Mouse (Mus musculus): ENCODE data around the gene Cmc2. TPM values are rescaled to one million over a fixed set of nuclear protein-coding genes. Genes with fewer than 3 reads are reported as not detected.

Cmc2 gene
- polyA plus RNA-seq, 1 experiment, result 2.6 TPM

- H3K4me1 ChIP-seq (ENCODE audit: control insufficient read depth, insufficient read depth, insufficient read length, low read length), result peaks cover 10% of the 10 kb centered on the region
- no peak overlapping the region for H3K4me3 ChIP-seq (ENCODE audit: low read depth, low read length)
- 58% methylated on average over 12 of the region's 12 CpGs for WGBS
- H3K36me3 ChIP-seq (ENCODE audit: control insufficient read depth, insufficient read depth, low read length), result no peaks in the 10 kb centered on the region
- no peak for TF ChIP-seq POLR2A (IDR thresholded peaks at IDR 0.05; ENCODE audit: low read depth, low read length)
- no peak for TF ChIP-seq CTCF (IDR thresholded peaks at IDR 0.05; ENCODE audit: extremely low read depth, insufficient read length, insufficient replicate concordance, low read depth, low read length)
- H3K27ac ChIP-seq (ENCODE audit: insufficient read depth, low read depth, low read length), result no peak overlapping the region
- no peaks in the 10 kb centered on the region for H3K27me3 ChIP-seq (ENCODE audit: control insufficient read depth, insufficient read depth, low read length)
Measured at GRCm38 (mm10) chr8:116942284-116943058, 21.2 kb upstream of the Cmc2 start.

DNA sequence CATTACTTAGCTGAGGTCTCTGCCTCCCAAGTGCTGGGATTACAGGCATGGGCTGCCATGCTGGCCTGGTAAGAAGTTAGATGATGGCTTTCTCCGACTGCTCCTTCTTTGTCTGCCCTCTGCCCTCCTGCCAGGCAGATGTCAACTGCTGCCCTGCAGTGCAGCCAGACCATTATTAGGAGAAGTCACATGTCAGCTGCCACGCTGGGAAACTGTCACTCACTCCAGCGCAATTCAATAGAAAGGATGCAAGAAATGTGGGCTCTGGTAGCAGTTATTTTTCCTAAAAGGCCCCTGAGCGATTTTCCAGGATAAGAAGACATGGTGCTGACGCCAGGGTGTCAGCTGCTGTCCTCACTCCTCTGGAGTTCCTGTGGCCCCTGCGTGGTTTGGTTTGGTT lies 14.3 kb upstream of the Cmc2 start:
- Histone ChIP-seq H3K36me3 (ENCODE audit: control insufficient read depth, insufficient read depth, low read length) (no peaks in the 10 kb centered on the region; the same call in 1 of the 2 replicates), H3K27ac (ENCODE audit: insufficient read depth, low read depth, low read length) (no peak overlapping the region), H3K4me3 (ENCODE audit: low read depth, low read length) (no peak overlapping the region), H3K27me3 (ENCODE audit: control insufficient read depth, insufficient read depth, low read length) (no peaks in the 10 kb centered on the region), H3K4me1 (ENCODE audit: control insufficient read depth, insufficient read depth, insufficient read length, low read length) (no peaks in the 10 kb centered on the region)
- 89% methylated on average over 6 of the region's 6 CpGs for WGBS
- TF ChIP-seq CTCF (IDR thresholded peaks at IDR 0.05; ENCODE audit: extremely low read depth, insufficient read length, insufficient replicate concordance, low read depth, low read length) (no peak), POLR2A (IDR thresholded peaks at IDR 0.05; ENCODE audit: low read depth, low read length) (no peak)

DNA sequence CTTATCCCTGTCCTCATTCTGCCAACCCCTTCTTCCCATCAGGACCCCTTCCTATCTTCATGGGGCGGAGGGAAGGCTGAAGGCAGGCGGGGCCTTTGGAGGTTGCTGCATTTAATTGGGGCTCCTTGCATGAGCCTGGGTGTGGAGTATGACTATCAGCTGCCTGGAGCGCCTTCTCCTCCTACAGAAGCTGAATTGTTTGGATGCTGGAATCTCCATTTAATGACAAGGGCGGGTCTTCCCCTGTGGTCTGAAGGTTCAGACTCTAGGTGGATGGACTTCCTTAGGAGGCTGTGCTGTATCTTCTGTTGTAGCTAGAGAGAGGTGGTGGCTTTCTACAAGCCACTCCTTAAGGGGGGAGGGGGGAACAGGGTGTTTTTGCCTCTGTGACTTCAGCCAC lies 13.7 kb upstream of the Cmc2 start:
- TF ChIP-seq POLR2A (IDR thresholded peaks at IDR 0.05; ENCODE audit: low read depth, low read length), result no peak
- TF ChIP-seq CTCF (IDR thresholded peaks at IDR 0.05; ENCODE audit: extremely low read depth, insufficient read length, insufficient replicate concordance, low read depth, low read length), result no peak
- Histone ChIP-seq H3K36me3 (ENCODE audit: control insufficient read depth, insufficient read depth, low read length) (no peaks in the 10 kb centered on the region; the same call in 1 of the 2 replicates), H3K27me3 (ENCODE audit: control insufficient read depth, insufficient read depth, low read length) (no peaks in the 10 kb centered on the region), H3K4me1 (ENCODE audit: control insufficient read depth, insufficient read depth, insufficient read length, low read length) (no peaks in the 10 kb centered on the region), H3K27ac (ENCODE audit: insufficient read depth, low read depth, low read length) (no peak overlapping the region), H3K4me3 (ENCODE audit: low read depth, low read length) (no peak overlapping the region)
- WGBS, result 95% methylated on average over 4 of the region's 4 CpGs

- no peaks in the 10 kb centered on the region for H3K27me3 ChIP-seq (ENCODE audit: control insufficient read depth, insufficient read depth, low read length)
- TF ChIP-seq CTCF (IDR thresholded peaks at IDR 0.05; ENCODE audit: extremely low read depth, insufficient read length, insufficient replicate concordance, low read depth, low read length) (no peak), POLR2A (IDR thresholded peaks at IDR 0.05; ENCODE audit: low read depth, low read length) (no peak)
- no peaks in the 10 kb centered on the region for H3K4me1 ChIP-seq (ENCODE audit: control insufficient read depth, insufficient read depth, insufficient read length, low read length)
- no peaks in the 10 kb centered on the region; the same call in 1 of the 2 replicates for H3K36me3 ChIP-seq (ENCODE audit: control insufficient read depth, insufficient read depth, low read length)
- 88% methylated on average over 5 of the region's 5 CpGs for WGBS
- no peak overlapping the region for H3K27ac ChIP-seq (ENCODE audit: insufficient read depth, low read depth, low read length)
- H3K4me3 ChIP-seq (ENCODE audit: low read depth, low read length), result no peak overlapping the region
Measured at GRCm38 (mm10) chr8:116928588-116928987, 7.3 kb upstream of the Cmc2 start.

- no peak overlapping the region for H3K27ac ChIP-seq (ENCODE audit: insufficient read depth, low read depth, low read length)
- H3K36me3 ChIP-seq (ENCODE audit: control insufficient read depth, insufficient read depth, low read length), result no peaks in the 10 kb centered on the region
- 81% methylated on average over 9 of the region's 9 CpGs for WGBS
- H3K27me3 ChIP-seq (ENCODE audit: control insufficient read depth, insufficient read depth, low read length), result no peaks in the 10 kb centered on the region
- H3K4me1 ChIP-seq (ENCODE audit: control insufficient read depth, insufficient read depth, insufficient read length, low read length), result no peaks in the 10 kb centered on the region
- TF ChIP-seq CTCF (IDR thresholded peaks at IDR 0.05; ENCODE audit: extremely low read depth, insufficient read length, insufficient replicate concordance, low read depth, low read length), result peak; percentile 66; the same call in 1 of the 2 replicates
- TF ChIP-seq POLR2A (IDR thresholded peaks at IDR 0.05; ENCODE audit: low read depth, low read length), result no peak
- H3K4me3 ChIP-seq (ENCODE audit: low read depth, low read length), result no peak overlapping the region
Measured at GRCm38 (mm10) chr8:116927880-116928279, 6.6 kb upstream of the Cmc2 start.

GRCm38 (mm10) chr8:116923526-116923925 lies 2.3 kb upstream of the Cmc2 start:
- Histone ChIP-seq H3K27ac (ENCODE audit: insufficient read depth, low read depth, low read length) (no peak overlapping the region), H3K4me3 (ENCODE audit: low read depth, low read length) (no peak overlapping the region), H3K4me1 (ENCODE audit: control insufficient read depth, insufficient read depth, insufficient read length, low read length) (peaks cover 4% of the 10 kb centered on the region; the same call in 1 of the 2 replicates), H3K36me3 (ENCODE audit: control insufficient read depth, insufficient read depth, low read length) (no peaks in the 10 kb centered on the region), H3K27me3 (ENCODE audit: control insufficient read depth, insufficient read depth, low read length) (no peaks in the 10 kb centered on the region)
- WGBS, result 88% methylated on average over 8 of the region's 8 CpGs
- TF ChIP-seq POLR2A (IDR thresholded peaks at IDR 0.05; ENCODE audit: low read depth, low read length) (no peak), CTCF (IDR thresholded peaks at IDR 0.05; ENCODE audit: extremely low read depth, insufficient read length, insufficient replicate concordance, low read depth, low read length) (no peak)

DNA sequence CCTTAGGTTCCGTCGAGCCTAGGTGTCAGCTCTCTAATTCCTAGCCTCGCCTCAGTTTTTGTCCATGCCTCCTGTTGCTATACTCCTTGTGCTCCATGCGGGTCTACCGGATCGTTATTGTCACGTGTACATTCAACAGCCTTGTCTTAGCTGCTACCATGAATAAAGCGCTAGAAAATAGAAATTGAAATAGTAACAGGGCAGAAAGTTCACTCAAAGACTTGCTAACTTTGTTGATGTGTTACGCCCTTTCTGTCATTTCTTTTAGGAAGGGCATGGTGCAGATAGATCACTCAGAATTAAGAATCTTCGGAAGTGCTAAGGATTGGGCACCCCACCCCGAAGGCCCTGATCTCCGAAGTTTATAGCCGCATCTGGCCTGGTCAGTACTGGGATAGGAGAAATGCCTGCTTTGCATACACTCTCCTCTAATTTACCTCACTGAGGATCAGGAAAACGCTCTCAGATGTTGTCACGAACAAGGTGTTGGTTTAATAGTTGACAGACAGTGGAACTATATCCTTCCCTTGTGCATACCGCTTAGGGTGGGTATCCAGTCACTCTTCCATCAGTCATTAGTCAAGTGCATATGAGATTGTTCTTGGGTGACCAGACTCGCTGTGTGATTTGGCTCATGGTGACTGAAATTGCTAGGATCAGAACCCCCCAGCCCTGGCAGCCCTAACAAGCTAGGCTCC lies 954 bp upstream of the Cmc2 start:
- H3K27me3 ChIP-seq (ENCODE audit: control insufficient read depth, insufficient read depth, low read length), result no peaks in the 10 kb centered on the region
- peaks cover 4% of the 10 kb centered on the region; the same call in 1 of the 2 replicates for H3K4me1 ChIP-seq (ENCODE audit: control insufficient read depth, insufficient read depth, insufficient read length, low read length)
- peak overlapping the region; percentile 48 for H3K27ac ChIP-seq (ENCODE audit: insufficient read depth, low read depth, low read length)
- peak overlapping the region; percentile 89 for H3K4me3 ChIP-seq (ENCODE audit: low read depth, low read length)
- no peak for TF ChIP-seq CTCF (IDR thresholded peaks at IDR 0.05; ENCODE audit: extremely low read depth, insufficient read length, insufficient replicate concordance, low read depth, low read length)
- no peak for TF ChIP-seq POLR2A (IDR thresholded peaks at IDR 0.05; ENCODE audit: low read depth, low read length)
- H3K36me3 ChIP-seq (ENCODE audit: control insufficient read depth, insufficient read depth, low read length), result no peaks in the 10 kb centered on the region
- 20% methylated on average over 17 of the region's 17 CpGs for WGBS

All from small intestine, adult 2 months (tissue).